Mouse (Mus musculus): ENCODE results near the gene Sik3.

DNA sequence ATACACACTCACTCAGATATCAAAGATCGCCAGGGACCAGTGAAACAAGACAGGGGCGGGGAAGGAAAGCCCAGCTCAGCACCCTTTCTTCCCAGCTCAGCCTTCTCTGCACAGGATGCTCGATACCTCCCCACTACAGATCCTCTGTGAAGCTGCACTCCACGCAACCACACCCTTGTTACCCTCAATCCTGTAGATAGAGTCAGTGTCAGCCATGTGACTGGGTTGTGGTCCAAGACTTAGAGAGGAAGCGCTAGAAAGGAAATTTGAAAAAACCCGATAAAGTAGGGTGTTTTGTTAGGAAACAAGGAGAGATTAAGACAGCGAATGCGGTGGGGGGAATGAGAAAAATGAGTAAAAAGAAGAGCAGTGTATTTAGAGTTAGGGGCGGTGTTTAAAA is 259.4 kb downstream of the Sik3 start:
- TF ChIP-seq CTCF (IDR thresholded peaks at IDR 0.05; ENCODE audit: control insufficient read depth, insufficient read depth, insufficient read length) = no peak
- no peak for TF ChIP-seq MAX (IDR thresholded peaks at IDR 0.05)
- TF ChIP-seq MYOD1 (IDR thresholded peaks at IDR 0.05; ENCODE audit: control insufficient read depth, insufficient read length, low read depth) = no peak
- no peak for TF ChIP-seq USF1 (IDR thresholded peaks at IDR 0.05; ENCODE audit: low read depth)
